Mouse (Mus musculus) heart, embryonic 16.5 days (tissue): ENCODE results near the gene Man1b1. TPM values are rescaled to one million over a fixed set of nuclear protein-coding genes. Genes with fewer than 3 reads are reported as not detected.

Experiments
- ATAC-seq: fragments of 200-750 bp; cut with Nextera tagmentation; replicated peaks from 2 replicates; pipeline ENCODE4 v1.8.0; 2017; ENCODE audit warnings: moderate number of reproducible peaks; ENCODE audit not compliant: insufficient read depth, low FRiP score; ENCODE audit errors: extremely low read depth
- H3K27ac ChIP-seq: fragments of 300-500 bp; sonication (generic); 2 replicates; pipeline ENCODE4 v1.5.1; 2014; ENCODE audit warnings: mild to moderate bottlenecking, low read length, control low read depth, moderate library complexity
- H3K27me3 ChIP-seq: fragments of 300-500 bp; sonication (generic); 2 replicates; pipeline ENCODE4 v1.6.1; 2014; ENCODE audit warnings: low read length, mixed read lengths; ENCODE audit not compliant: control insufficient read depth, insufficient read depth
- H3K36me3 ChIP-seq: fragments of 300-500 bp; sonication (generic); 2 replicates; pipeline ENCODE4 v1.6.1; 2014; ENCODE audit not compliant: control insufficient read depth, insufficient read depth
- H3K4me1 ChIP-seq: fragments of 300-500 bp; sonication (generic); 2 replicates; pipeline ENCODE4 v1.6.1; 2014; ENCODE audit warnings: low read length, mixed read lengths; ENCODE audit not compliant: control insufficient read depth, insufficient read depth
- H3K4me2 ChIP-seq: fragments of 300-500 bp; sonication (generic); 2 replicates; pipeline ENCODE4 v1.6.1; 2014; ENCODE audit warnings: low read depth, mild to moderate bottlenecking, control low read depth, low read length
- H3K4me3 ChIP-seq: fragments of 300-500 bp; sonication (generic); 2 replicates; pipeline ENCODE4 v1.5.1; 2014; ENCODE audit warnings: mild to moderate bottlenecking, control low read depth, low read length
- H3K9ac ChIP-seq: fragments of 300-500 bp; sonication (generic); 2 replicates; pipeline ENCODE4 v1.6.1; 2014; ENCODE audit warnings: low read length, control low read depth
- H3K9me3 ChIP-seq: fragments of 300-500 bp; sonication (generic); replicated peaks from 2 replicates; pipeline ENCODE4 v1.6.1; 2016; ENCODE audit warnings: low read length; ENCODE audit not compliant: control insufficient read depth
- WGBS: fragments of 180-500 bp; shearing (Covaris S2); extraction: QIAGEN DNeasy Blood & Tissue Kit; methylation state at CpG from one replicate; pipeline ENCODE4 v1.1.7; 2014; 5-methylcytosine and 5-hydroxymethylcytosine counted together
- polyA plus RNA-seq: library from polyadenylated mRNA; unstranded; fragments of >200 nt; fragmentation: Nextera tagmentation; extraction: Ambion mirVana; gene quantifications from 2 replicates; pipeline ENCODE4 v1.2.1, GENCODE M21; 2015

The Man1b1 gene
- polyA plus RNA-seq, 1 experiment from 2014 or later = 28.4 TPM

- Histone ChIP-seq H3K9me3 (no peaks in the 10 kb centered on the region), H3K4me3 (peak within 1 kb of the TSS; percentile 47), H3K27ac (no peak within 1 kb of the TSS), H3K4me2 (peak within 1 kb of the TSS; percentile 68), H3K9ac (peak within 1 kb of the TSS; percentile 50), H3K4me1 (peaks cover 6% of the 10 kb centered on the region; the same call in 1 of the 2 replicates), H3K27me3 (peaks cover 61% of the 10 kb centered on the region), H3K36me3 (no peaks in the 10 kb centered on the region)
- 2% methylated on average over 57 of the region's 57 CpGs for WGBS
- ATAC-seq = 0 out of 2 replicates have a peak, but pooled peaks have one; percentile 5
These were observed 63.8 kb downstream of the Man1b1 start, which contains the start of gene Entpd2 for GRCm38 (mm10) chr2:25395721-25396596. Entpd2 (plus strand) TSS chr2:25395874.

GRCm38 (mm10) chr2:25396597-25396983 is 64.5 kb downstream of the Man1b1 start:
- Histone ChIP-seq H3K9me3 (no peaks in the 10 kb centered on the region), H3K4me1 (peaks cover 6% of the 10 kb centered on the region; the same call in 1 of the 2 replicates), H3K27me3 (peaks cover 67% of the 10 kb centered on the region), H3K4me3 (peak overlapping the region; percentile 47; the same call in 1 of the 2 replicates), H3K36me3 (no peaks in the 10 kb centered on the region), H3K4me2 (peak overlapping the region; percentile 68), H3K9ac (no peak overlapping the region; the same call in 1 of the 2 replicates), H3K27ac (no peak overlapping the region)
- 28% methylated on average over 3 of the region's 3 CpGs for WGBS
- no peak for ATAC-seq

GRCm38 (mm10) chr2:25397010-25397409 is 64.9 kb downstream of the Man1b1 start:
- Histone ChIP-seq H3K4me3 (no peak overlapping the region), H3K36me3 (no peaks in the 10 kb centered on the region), H3K4me2 (no peak overlapping the region), H3K4me1 (peaks cover 6% of the 10 kb centered on the region; the same call in 1 of the 2 replicates), H3K9me3 (no peaks in the 10 kb centered on the region), H3K9ac (no peak overlapping the region), H3K27ac (no peak overlapping the region), H3K27me3 (peaks cover 71% of the 10 kb centered on the region)
- no peak for ATAC-seq
- WGBS = 67% methylated on average over 1 of the region's 1 CpGs

GRCm38 (mm10) chr2:25398065-25398464 is 65.9 kb downstream of the Man1b1 start:
- Histone ChIP-seq H3K27ac (no peak overlapping the region), H3K9me3 (no peaks in the 10 kb centered on the region), H3K4me3 (no peak overlapping the region), H3K9ac (no peak overlapping the region), H3K36me3 (no peaks in the 10 kb centered on the region), H3K27me3 (peaks cover 79% of the 10 kb centered on the region), H3K4me1 (peaks cover 6% of the 10 kb centered on the region; the same call in 1 of the 2 replicates), H3K4me2 (no peak overlapping the region)
- no peak for ATAC-seq
- 86% methylated on average over 7 of the region's 7 CpGs for WGBS

- Histone ChIP-seq H3K27ac (no peak within 1 kb of the TSS), H3K4me3 (no peak within 1 kb of the TSS), H3K9me3 (no peaks in the 10 kb centered on the region), H3K4me1 (peaks cover 6% of the 10 kb centered on the region; the same call in 1 of the 2 replicates), H3K27me3 (peaks cover 82% of the 10 kb centered on the region), H3K36me3 (no peaks in the 10 kb centered on the region), H3K9ac (no peak within 1 kb of the TSS), H3K4me2 (no peak within 1 kb of the TSS)
- no peak for ATAC-seq
- WGBS = 53% methylated on average over 8 of the region's 8 CpGs
These were observed 66.9 kb downstream of the Man1b1 start, which contains the start of gene Npdc1 for GRCm38 (mm10) chr2:25399051-25399450. Npdc1 (plus strand) TSS chr2:25399351.

- Histone ChIP-seq H3K4me1 (peaks cover 6% of the 10 kb centered on the region; the same call in 1 of the 2 replicates), H3K27ac (no peak overlapping the region), H3K4me3 (no peak overlapping the region), H3K27me3 (peaks cover 80% of the 10 kb centered on the region), H3K36me3 (no peaks in the 10 kb centered on the region), H3K9ac (no peak overlapping the region), H3K9me3 (no peaks in the 10 kb centered on the region), H3K4me2 (peak overlapping the region; percentile 7; the same call in 1 of the 2 replicates)
- WGBS = 17% methylated on average over 16 of the region's 16 CpGs
- ATAC-seq = no peak
These were observed 68.2 kb downstream of the Man1b1 start for GRCm38 (mm10) chr2:25400291-25400690.

- Histone ChIP-seq H3K9ac (no peak overlapping the region), H3K4me3 (peak overlapping the region; percentile 6; the same call in 1 of the 2 replicates), H3K27me3 (peaks cover 75% of the 10 kb centered on the region), H3K4me2 (peak overlapping the region; percentile 7), H3K9me3 (no peaks in the 10 kb centered on the region), H3K36me3 (no peaks in the 10 kb centered on the region), H3K4me1 (peaks cover 5% of the 10 kb centered on the region; the same call in 1 of the 2 replicates), H3K27ac (no peak overlapping the region)
- WGBS = 3% methylated on average over 17 of the region's 17 CpGs
- no peak for ATAC-seq
These were observed 68.6 kb downstream of the Man1b1 start for GRCm38 (mm10) chr2:25400764-25401163.
